13 mouse cellular contexts compared by ENCODE assay signal in genomic region chr4:45808034-45808433, GRCm38 (mm10). TPM values are rescaled to one million over a fixed set of nuclear protein-coding genes. Genes with fewer than 3 reads are reported as not detected.
"Had no signal": no experiment of that assay in that cellular context is flagged by ENCODE, and none has a peak within 500 bp of the region (broad histone marks: within the 10 kb centered on the region; RNA-seq: fewer than 3 reads in every experiment).

No protein-coding gene starts in this region.

- H3K4me3 ChIP-seq: kidney, embryonic 15.5 days; limb, embryonic 13.5 days; myocyte; neural tube, embryonic 12.5 days had no signal

- H3K4me1 ChIP-seq: kidney, embryonic 15.5 days; limb, embryonic 13.5 days; neural tube, embryonic 12.5 days had no signal

- H3K9ac ChIP-seq: kidney, embryonic 15.5 days; limb, embryonic 13.5 days; liver, embryonic 14.5 days; neural tube, embryonic 12.5 days had no signal

- H3K36me3 ChIP-seq: kidney, embryonic 15.5 days; limb, embryonic 13.5 days had no signal

- H3K27ac ChIP-seq: kidney, embryonic 15.5 days; limb, embryonic 13.5 days; liver, embryonic 14.5 days; neural tube, embryonic 12.5 days had no signal

- H3K27me3 ChIP-seq: kidney, embryonic 15.5 days; neural tube, embryonic 12.5 days had no signal

- H3K4me2 ChIP-seq: kidney, embryonic 15.5 days; limb, embryonic 13.5 days; neural tube, embryonic 12.5 days had no signal

- H3K9me3 ChIP-seq: kidney, embryonic 15.5 days; limb, embryonic 13.5 days; neural tube, embryonic 12.5 days had no signal

- DNase-seq: kidney, adult 2 months; kidney, postnatal 14 days; left cerebral cortex, postnatal 4 days; lung, adult 18-20 months; thymus, adult 18-20 months; thymus, postnatal 14 days had no signal

RNA-seq across cellular contexts. Expression of gene Igfbpl1, which starts 18.7 kb away (rescaled TPM):
- polyA plus RNA-seq: kidney, adult 2 months; liver, adult 2 months; lung, embryonic 16.5 days; myocyte had no signal

RNA-seq across cellular contexts. Expression of gene Stra6l, which starts 40.4 kb away (rescaled TPM):
- polyA plus RNA-seq: myocyte had no signal
